Mouse (Mus musculus) kidney, embryonic 14.5 days (tissue): ENCODE results near the gene Megf11. TPM values are rescaled to one million over a fixed set of nuclear protein-coding genes. Genes with fewer than 3 reads are reported as not detected.

Source experiments
- ATAC-seq: fragments of 200-750 bp; cut with Nextera tagmentation; 2 replicates; pipeline ENCODE4 v1.8.0; 2017; ENCODE audit warnings: moderate number of reproducible peaks, mild to moderate bottlenecking, moderate TSS enrichment, moderate library complexity; ENCODE audit not compliant: low FRiP score, low TSS enrichment
- H3K27ac ChIP-seq: fragments of 300-500 bp; sonication (generic); 2 replicates; pipeline ENCODE4 v1.5.1; 2014; ENCODE audit warnings: low read depth, mild to moderate bottlenecking, low read length, moderate library complexity, mixed read lengths
- H3K27me3 ChIP-seq: fragments of 300-500 bp; sonication (generic); 2 replicates; pipeline ENCODE4 v1.6.1; 2014; ENCODE audit warnings: mild to moderate bottlenecking, low read length; ENCODE audit not compliant: control insufficient read depth, insufficient read depth
- H3K36me3 ChIP-seq: fragments of 300-500 bp; sonication (generic); 2 replicates; pipeline ENCODE4 v1.6.1; 2014; ENCODE audit warnings: low read length, mixed read lengths; ENCODE audit not compliant: control insufficient read depth, insufficient read depth
- H3K4me1 ChIP-seq: fragments of 300-500 bp; sonication (generic); 2 replicates; pipeline ENCODE4 v1.6.1; 2014; ENCODE audit warnings: low read length, mixed read lengths; ENCODE audit not compliant: control insufficient read depth, insufficient read depth
- H3K4me2 ChIP-seq: fragments of 300-500 bp; sonication (generic); replicated peaks from 2 replicates; pipeline ENCODE4 v1.6.1; 2014; ENCODE audit warnings: low read depth, mild to moderate bottlenecking, low read length
- H3K4me3 ChIP-seq: fragments of 300-500 bp; sonication (generic); 2 replicates; pipeline ENCODE4 v1.5.1; 2014; ENCODE audit warnings: mild to moderate bottlenecking, low read length
- H3K9ac ChIP-seq: fragments of 300-500 bp; sonication (generic); 2 replicates; pipeline ENCODE4 v1.6.1; 2014; ENCODE audit warnings: low read depth, mild to moderate bottlenecking, low read length, moderate library complexity
- H3K9me3 ChIP-seq: fragments of 300-500 bp; sonication (generic); 2 replicates; pipeline ENCODE4 v1.6.1; 2016; ENCODE audit warnings: low read length; ENCODE audit not compliant: control insufficient read depth
- WGBS: fragments of 180-500 bp; shearing (Covaris S2); extraction: QIAGEN DNeasy Blood & Tissue Kit; methylation state at CpG from one replicate; pipeline ENCODE4 v1.1.7; 2014; 5-methylcytosine and 5-hydroxymethylcytosine counted together
- polyA plus RNA-seq: library from polyadenylated mRNA; unstranded; fragments of >200 nt; fragmentation: Nextera tagmentation; extraction: Ambion mirVana; gene quantifications from 2 replicates; pipeline ENCODE4 v1.2.1, GENCODE M21; 2014

Megf11 gene
- polyA plus RNA-seq, 1 experiment from 2014 or later, result 3.7 TPM

- H3K4me1 ChIP-seq, result peaks cover 9% of the 10 kb centered on the region
- H3K9me3 ChIP-seq, result no peaks in the 10 kb centered on the region
- no peak overlapping the region for H3K27ac ChIP-seq
- peak overlapping the region; percentile 61 for H3K4me3 ChIP-seq
- peak overlapping the region; percentile 51; the same call in 1 of the 2 replicates for H3K9ac ChIP-seq
- ATAC-seq, result no peak
- H3K4me2 ChIP-seq, result peak overlapping the region; percentile 98
- H3K27me3 ChIP-seq, result peaks cover 46% of the 10 kb centered on the region
- WGBS, result 1% methylated on average over 45 of the region's 45 CpGs
- H3K36me3 ChIP-seq, result no peaks in the 10 kb centered on the region
Measured at GRCm38 (mm10) chr9:64386466-64387211, 1.2 kb downstream of the Megf11 start.

GRCm38 (mm10) chr9:64389576-64390292, 4.3 kb downstream of the Megf11 start:
- H3K9me3 ChIP-seq, result no peaks in the 10 kb centered on the region
- H3K9ac ChIP-seq, result no peak overlapping the region
- no peak overlapping the region for H3K4me2 ChIP-seq
- no peak for ATAC-seq
- H3K4me3 ChIP-seq, result no peak overlapping the region
- no peaks in the 10 kb centered on the region for H3K36me3 ChIP-seq
- H3K27me3 ChIP-seq, result peaks cover 30% of the 10 kb centered on the region
- H3K27ac ChIP-seq, result no peak overlapping the region
- peaks cover 9% of the 10 kb centered on the region for H3K4me1 ChIP-seq
- WGBS, result 74% methylated on average over 7 of the region's 7 CpGs

DNA sequence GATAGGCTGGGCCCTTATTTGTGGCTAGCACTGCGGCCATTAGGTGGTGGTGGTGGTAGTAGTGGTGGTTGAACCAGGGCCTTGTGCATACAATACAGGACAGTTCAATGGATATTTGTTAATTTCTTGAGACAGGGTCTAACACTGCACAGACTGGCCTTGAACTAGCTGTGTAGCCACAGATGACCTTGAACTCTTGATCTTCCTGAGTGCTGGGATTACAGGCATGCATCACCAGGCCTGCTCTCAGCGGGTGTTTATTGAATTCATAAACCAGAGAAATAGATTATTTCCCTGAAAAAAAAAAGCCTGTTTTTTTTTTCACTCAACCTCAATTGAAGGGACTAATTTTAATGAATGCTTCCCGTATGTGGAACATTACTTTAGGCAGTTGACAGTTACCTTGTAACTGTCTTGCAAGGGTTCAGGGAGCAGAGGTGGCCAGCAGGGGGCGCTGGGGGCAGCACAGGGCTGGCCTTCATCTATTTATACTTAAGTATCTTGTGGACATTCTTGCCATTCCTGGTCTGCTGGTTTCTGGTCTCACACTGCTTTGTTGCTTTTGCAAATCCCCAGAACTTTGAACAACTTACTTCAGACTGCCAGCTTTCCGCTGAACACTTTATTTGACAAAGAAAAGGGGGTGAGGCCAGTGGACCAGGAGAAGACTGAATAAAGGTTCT, 8.6 kb downstream of the Megf11 start:
- no peak overlapping the region for H3K27ac ChIP-seq
- ATAC-seq, result no peak
- no peaks in the 10 kb centered on the region for H3K9me3 ChIP-seq
- no peak overlapping the region for H3K9ac ChIP-seq
- H3K4me2 ChIP-seq, result no peak overlapping the region
- H3K36me3 ChIP-seq, result no peaks in the 10 kb centered on the region
- WGBS, result 49% methylated on average over 5 of the region's 5 CpGs
- H3K4me1 ChIP-seq, result no peaks in the 10 kb centered on the region
- H3K27me3 ChIP-seq, result no peaks in the 10 kb centered on the region
- H3K4me3 ChIP-seq, result no peak overlapping the region

GRCm38 (mm10) chr9:64395238-64395920, 10.0 kb downstream of the Megf11 start:
- H3K27me3 ChIP-seq, result no peaks in the 10 kb centered on the region
- H3K36me3 ChIP-seq, result no peaks in the 10 kb centered on the region
- H3K4me2 ChIP-seq, result no peak overlapping the region
- H3K9ac ChIP-seq, result no peak overlapping the region
- ATAC-seq, result no peak
- H3K27ac ChIP-seq, result no peak overlapping the region
- WGBS, result 72% methylated on average over 7 of the region's 7 CpGs
- H3K4me3 ChIP-seq, result no peak overlapping the region
- H3K4me1 ChIP-seq, result no peaks in the 10 kb centered on the region
- no peaks in the 10 kb centered on the region for H3K9me3 ChIP-seq

DNA sequence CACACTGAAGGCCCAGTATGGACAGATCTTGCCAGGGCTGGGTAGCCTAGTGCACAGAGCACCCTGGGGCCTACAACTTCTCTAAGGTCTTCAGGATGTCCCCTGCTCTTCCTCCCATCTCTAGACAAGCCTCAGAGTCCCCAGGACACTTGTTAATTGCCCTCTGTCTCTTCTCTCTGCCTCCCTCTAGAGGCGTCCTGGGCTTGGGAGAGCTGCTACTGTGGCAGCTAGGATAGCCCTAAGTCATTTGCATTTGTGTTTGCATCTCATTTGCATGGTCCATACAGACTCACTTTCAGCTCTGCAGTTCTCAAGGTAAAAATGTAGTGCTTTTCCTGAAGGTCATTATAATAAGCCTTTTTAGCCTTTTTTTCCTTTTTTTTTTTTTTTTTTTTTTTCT, 11.7 kb downstream of the Megf11 start:
- no peaks in the 10 kb centered on the region for H3K36me3 ChIP-seq
- WGBS, result 23% methylated on average over 1 of the region's 1 CpGs
- H3K4me1 ChIP-seq, result no peaks in the 10 kb centered on the region
- no peak for ATAC-seq
- no peak overlapping the region for H3K4me3 ChIP-seq
- H3K9me3 ChIP-seq, result no peaks in the 10 kb centered on the region
- 0 out of 2 replicates have a peak, but pooled peaks cover 4% of the 10 kb centered on the region for H3K27me3 ChIP-seq
- no peak overlapping the region for H3K9ac ChIP-seq
- no peak overlapping the region for H3K27ac ChIP-seq
- H3K4me2 ChIP-seq, result no peak overlapping the region

DNA sequence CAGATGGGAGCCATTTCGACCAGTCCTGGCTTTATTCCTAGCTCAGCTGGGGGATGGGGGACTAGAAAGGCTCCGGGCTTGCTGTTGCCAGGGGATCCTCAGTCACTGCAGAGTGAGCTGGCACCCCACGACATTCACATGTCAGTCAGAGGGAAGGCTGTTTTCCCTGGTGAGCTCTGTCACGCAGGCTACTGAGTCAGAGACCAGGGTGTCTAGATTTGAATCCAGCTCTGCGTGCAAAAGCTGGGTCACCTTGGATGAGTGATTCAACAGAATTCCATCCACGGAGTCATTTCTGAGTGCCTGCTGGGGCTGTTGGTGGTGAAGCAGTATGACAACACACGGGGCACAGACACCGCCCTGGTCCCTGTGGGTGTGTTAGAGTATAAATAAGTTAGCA, 13.7 kb downstream of the Megf11 start:
- 68% methylated on average over 8 of the region's 8 CpGs for WGBS
- no peak for ATAC-seq
- H3K27ac ChIP-seq, result no peak overlapping the region
- H3K4me3 ChIP-seq, result no peak overlapping the region
- H3K4me2 ChIP-seq, result no peak overlapping the region
- H3K27me3 ChIP-seq, result 0 out of 2 replicates have a peak, but pooled peaks cover 4% of the 10 kb centered on the region
- H3K9me3 ChIP-seq, result no peaks in the 10 kb centered on the region
- no peaks in the 10 kb centered on the region for H3K36me3 ChIP-seq
- no peak overlapping the region for H3K9ac ChIP-seq
- H3K4me1 ChIP-seq, result no peaks in the 10 kb centered on the region

DNA sequence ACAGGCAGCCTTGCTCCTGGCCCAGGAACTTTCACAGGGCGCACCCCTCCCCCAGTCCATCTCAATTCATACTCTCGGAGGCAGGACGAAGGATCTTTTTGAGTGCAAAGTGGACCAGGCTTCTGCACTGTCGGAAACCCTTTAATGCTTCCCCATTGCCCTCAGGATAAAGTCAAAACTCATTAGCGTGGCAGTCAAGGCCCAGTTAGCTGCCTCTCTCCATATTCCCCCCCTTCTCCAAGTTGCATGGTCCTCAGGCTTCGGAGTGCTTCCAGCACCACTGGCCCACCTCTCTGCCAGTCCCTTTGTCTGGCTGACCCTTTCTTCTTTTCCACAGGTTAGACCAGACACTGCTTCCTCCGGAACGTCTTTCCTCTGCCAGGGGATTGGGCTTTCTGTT, 16.7 kb downstream of the Megf11 start:
- WGBS, result 82% methylated on average over 8 of the region's 8 CpGs

DNA sequence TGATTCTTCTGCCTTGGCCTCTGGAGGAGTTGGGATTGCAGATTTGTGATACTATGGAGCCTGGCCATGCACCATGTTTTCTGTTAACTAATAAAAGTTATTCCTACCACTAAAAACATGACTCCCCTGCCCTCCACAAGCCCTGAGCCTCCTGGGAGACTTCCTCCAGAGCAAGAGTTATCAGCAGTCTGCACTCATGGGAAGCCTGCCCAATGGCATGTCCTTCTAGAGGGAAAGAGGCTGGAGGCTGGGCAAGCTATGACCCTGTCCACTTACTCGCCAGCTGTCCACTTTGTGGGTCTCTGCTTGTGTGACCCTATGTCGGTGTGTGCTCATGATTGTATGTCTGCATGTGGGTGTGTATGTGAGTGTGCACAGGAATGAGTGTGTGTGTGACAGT, 21.4 kb downstream of the Megf11 start:
- 59% methylated on average over 2 of the region's 2 CpGs for WGBS
- no peak for ATAC-seq
- H3K4me3 ChIP-seq, result no peak overlapping the region

More for the DNA sequence above, 16.7 kb downstream of the Megf11 start:
- Histone ChIP-seq H3K4me1 (no peaks in the 10 kb centered on the region), H3K36me3 (no peaks in the 10 kb centered on the region), H3K4me2 (no peak overlapping the region), H3K27me3 (0 out of 2 replicates have a peak, but pooled peaks cover 4% of the 10 kb centered on the region), H3K4me3 (no peak overlapping the region), H3K9me3 (no peaks in the 10 kb centered on the region), H3K27ac (no peak overlapping the region), H3K9ac (no peak overlapping the region)
- no peak for ATAC-seq

More for the DNA sequence above, 21.4 kb downstream of the Megf11 start:
- Histone ChIP-seq H3K4me1 (peaks cover 8% of the 10 kb centered on the region), H3K27ac (no peak overlapping the region), H3K4me2 (no peak overlapping the region), H3K9ac (no peak overlapping the region), H3K9me3 (no peaks in the 10 kb centered on the region), H3K36me3 (no peaks in the 10 kb centered on the region), H3K27me3 (no peaks in the 10 kb centered on the region)
